Comparison of ENCODE assay signal across 9 mouse cellular contexts in the genomic region with DNA sequence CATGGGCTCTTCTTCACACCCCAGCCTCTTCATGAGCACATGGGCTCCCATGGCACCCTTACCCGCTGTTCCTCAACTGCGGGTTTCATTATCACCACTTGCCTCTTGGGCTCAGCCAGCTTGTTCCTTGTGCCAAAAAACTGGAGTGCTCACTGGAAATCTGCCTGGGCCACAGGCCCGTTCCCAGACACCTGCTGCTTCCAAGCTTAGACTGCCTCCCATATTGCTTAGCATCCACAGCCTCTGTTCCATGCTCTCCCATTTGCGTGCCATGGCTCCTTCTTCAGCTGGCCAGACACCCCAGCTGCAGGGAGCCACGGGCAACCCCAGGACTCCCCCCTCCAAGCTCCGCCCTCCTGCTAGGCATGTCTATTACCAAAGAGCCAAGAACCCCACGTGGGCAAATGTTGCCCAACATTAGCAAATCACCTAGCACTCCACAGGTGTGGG.
A peak's percentile ranks its signal among the peaks of the same experiment; 100 is the strongest.
DNase-seq lines count a peak whose midpoint lies in the region; ATAC-seq and TF ChIP-seq lines count a peak whose summit lies in the region.
"Had no signal": no experiment of that assay in that cellular context is flagged by ENCODE, and none has a peak within 500 bp of the region (broad histone marks: within the 10 kb centered on the region; RNA-seq: fewer than 3 reads in every experiment).

No protein-coding gene starts in this region.

- H3K4me2 ChIP-seq in hindbrain, postnatal 0 days (ENCODE audit: low read depth, low read length), result no peak overlapping the region
- H3K4me2 ChIP-seq in kidney, embryonic 14.5 days (replicated peaks; ENCODE audit: low read depth, low read length), result no peak overlapping the region
- H3K4me2 ChIP-seq: limb, embryonic 15.5 days had no signal

- no peaks in the 10 kb centered on the region for H3K9me3 ChIP-seq in erythroblast, embryonic 14.5 days (ENCODE audit: control insufficient read depth, low read length)
- H3K9me3 ChIP-seq in hindbrain, postnatal 0 days (ENCODE audit: low read length), result no peaks in the 10 kb centered on the region
- no peaks in the 10 kb centered on the region for H3K9me3 ChIP-seq in kidney, embryonic 14.5 days (ENCODE audit: control insufficient read depth, low read length)
- H3K9me3 ChIP-seq: limb, embryonic 15.5 days had no signal

- no peak; the same call in 1 of the 2 replicates for ATAC-seq in hindbrain, postnatal 0 days
- no peak for ATAC-seq in kidney, embryonic 14.5 days (ENCODE audit: low FRiP score, low TSS enrichment)

- peak overlapping the region; percentile 28 for H3K4me3 ChIP-seq in erythroblast, embryonic 14.5 days (replicated peaks)
- H3K4me3 ChIP-seq in hindbrain, postnatal 0 days (ENCODE audit: low read length), result no peak overlapping the region
- H3K4me3 ChIP-seq in kidney, embryonic 14.5 days (ENCODE audit: low read length), result no peak overlapping the region
- H3K4me3 ChIP-seq: limb, embryonic 15.5 days had no signal

- H3K36me3 ChIP-seq in erythroblast, embryonic 14.5 days (ENCODE audit: control insufficient read depth), result no peaks in the 10 kb centered on the region
- H3K36me3 ChIP-seq in hindbrain, postnatal 0 days (ENCODE audit: insufficient read depth, low read length), result no peaks in the 10 kb centered on the region
- no peaks in the 10 kb centered on the region for H3K36me3 ChIP-seq in kidney, embryonic 14.5 days (ENCODE audit: control insufficient read depth, insufficient read depth, low read length)
- H3K36me3 ChIP-seq: limb, embryonic 15.5 days had no signal

- no peak overlapping the region for H3K9ac ChIP-seq in hindbrain, postnatal 0 days (replicated peaks; ENCODE audit: low read length)
- H3K9ac ChIP-seq in kidney, embryonic 14.5 days (ENCODE audit: low read depth, low read length), result no peak overlapping the region
- H3K9ac ChIP-seq: limb, embryonic 15.5 days had no signal

- WGBS in hindbrain, postnatal 0 days, result 45% methylated on average over 7 of the region's 7 CpGs
- 75% methylated on average over 7 of the region's 7 CpGs for WGBS in kidney, embryonic 14.5 days

- DNase-seq in right cerebral cortex, postnatal 10 days (ENCODE audit: low spot score in 2 of 2), result peak; percentile 80 to 87
- no peak for DNase-seq in right cerebral cortex, adult 2 months (ENCODE audit: low spot score in 2 of 2)
- peak; percentile 68 for DNase-seq in hindbrain, postnatal 0 days (ENCODE audit: low spot score)
- peak; percentile 89 for DNase-seq in lung, postnatal 36 days
- DNase-seq in kidney, postnatal 4 days, result no peak
- DNase-seq in urinary bladder, postnatal 36 days (ENCODE audit: low spot score in 2 of 2), result no peak

- TF ChIP-seq CTCF in hindbrain, postnatal 0 days (IDR thresholded peaks at IDR 0.05; ENCODE audit: low read depth), result no peak

- H3K4me1 ChIP-seq in erythroblast, embryonic 14.5 days (ENCODE audit: control insufficient read depth), result peaks cover 43% of the 10 kb centered on the region
- peaks cover 42% of the 10 kb centered on the region for H3K4me1 ChIP-seq in hindbrain, postnatal 0 days (ENCODE audit: insufficient read depth, low read length)
- peaks cover 14% of the 10 kb centered on the region; the same call in 1 of the 2 replicates for H3K4me1 ChIP-seq in kidney, embryonic 14.5 days (ENCODE audit: control insufficient read depth, insufficient read depth, low read length)

- H3K27me3 ChIP-seq in erythroblast, embryonic 14.5 days (ENCODE audit: control insufficient read depth), result no peaks in the 10 kb centered on the region
- no peaks in the 10 kb centered on the region for H3K27me3 ChIP-seq in hindbrain, postnatal 0 days (ENCODE audit: insufficient read depth, low read length)
- H3K27me3 ChIP-seq in kidney, embryonic 14.5 days (ENCODE audit: control insufficient read depth, insufficient read depth, low read length), result no peaks in the 10 kb centered on the region; the same call in 1 of the 2 replicates
- H3K27me3 ChIP-seq: limb, embryonic 15.5 days had no signal

- peak overlapping the region; percentile 8; the same call in 1 of the 2 replicates for H3K27ac ChIP-seq in hindbrain, postnatal 0 days
- H3K27ac ChIP-seq in kidney, embryonic 14.5 days (ENCODE audit: low read depth, low read length), result no peak overlapping the region
- H3K27ac ChIP-seq: limb, embryonic 15.5 days had no signal

Comparison
In these comparisons a context has a peak if more than half of its experiments do, and no peak if none do; other contexts are left out.
1. DNase-seq: peak in right cerebral cortex, postnatal 10 days (2 of 2), hindbrain, postnatal 0 days (single experiment) and lung, postnatal 36 days (single experiment); none in right cerebral cortex, adult 2 months (0 of 2), kidney, postnatal 4 days (0 of 2) and urinary bladder, postnatal 36 days (0 of 2).